Mouse (Mus musculus) urinary bladder, postnatal 36 days (tissue): ENCODE data around the gene Lrrtm4.

Experiments used
- DNase-seq, 2 experiments: peaks; one replicate each; pipeline ENCODE4 v3.0.0; 2022; ENCODE audit warnings: low spot score in 2 of 2, mixed read lengths in 1 of 2

Gene Lrrtm4

DNA sequence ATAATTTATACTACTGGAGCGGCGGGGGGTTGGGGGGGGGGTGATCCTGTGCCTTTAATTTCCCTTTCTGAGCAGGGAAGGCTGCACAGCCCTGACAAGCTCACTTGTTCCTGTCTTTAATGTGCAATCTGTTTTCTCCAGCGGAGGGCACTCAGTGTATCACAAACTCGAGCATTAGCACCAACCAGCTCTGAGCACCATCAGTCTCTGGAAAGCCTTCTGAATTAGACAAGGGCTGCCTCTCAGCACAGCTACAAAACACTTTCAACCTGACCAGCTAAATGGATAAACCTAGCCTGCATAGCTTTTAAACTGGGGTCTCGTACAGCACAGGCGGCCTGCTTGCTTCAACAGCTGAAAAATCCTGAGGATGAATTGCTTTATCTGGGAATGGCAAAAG, at the start of gene Lrrtm4:
TSS of gene Lrrtm4 (plus strand) at position 113 of the 400 bp plus-strand sequence.
- DNase-seq = no peak

- no peak for DNase-seq
These were observed 648 bp downstream of the Lrrtm4 start for GRCm38 (mm10) chr6:80019189-80019860.

GRCm38 (mm10) chr6:80019861-80020230, 1.2 kb downstream of the Lrrtm4 start:
- DNase-seq = no peak

- no peak for DNase-seq
These were observed 38.2 kb downstream of the Lrrtm4 start for GRCm38 (mm10) chr6:80056849-80057248.

DNA sequence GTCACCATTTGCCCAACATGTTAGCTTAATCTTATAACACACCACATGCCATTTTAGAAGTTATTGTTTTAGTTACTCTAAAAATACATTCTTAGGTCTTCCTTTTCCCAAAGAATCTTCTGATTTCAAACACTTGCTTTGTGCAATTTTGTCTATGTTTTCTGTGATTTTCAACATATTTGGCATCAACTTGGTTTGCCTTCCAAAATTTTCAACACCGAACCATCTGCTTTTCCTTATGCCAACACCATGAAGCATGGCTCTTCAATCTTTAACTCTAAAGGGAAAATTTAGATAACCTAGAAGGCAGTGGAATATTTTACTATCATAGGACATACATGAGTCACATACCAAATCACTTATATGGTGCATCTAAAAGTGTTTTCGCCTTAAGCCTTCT, 59.3 kb downstream of the Lrrtm4 start:
- DNase-seq = no peak

DNA sequence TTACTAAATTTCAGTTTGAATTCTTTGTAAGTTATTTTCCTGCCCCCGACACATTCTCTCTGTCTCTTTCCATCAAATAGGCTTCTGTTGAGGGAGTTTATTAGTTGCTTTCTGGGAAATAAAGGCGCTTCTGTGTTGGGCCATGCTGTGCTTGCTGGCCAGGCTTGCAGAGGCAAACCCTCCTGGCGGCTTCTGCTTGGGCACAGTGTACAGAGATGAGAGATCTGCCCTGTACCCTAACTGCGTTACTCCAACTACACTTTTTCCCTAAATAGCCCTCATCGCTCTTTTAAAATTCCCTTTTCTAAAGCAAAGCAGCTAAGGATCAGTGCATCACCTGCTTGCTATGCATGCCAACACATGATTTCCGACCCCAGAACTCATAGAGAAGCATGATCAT, 60.6 kb downstream of the Lrrtm4 start:
- no peak for DNase-seq

DNA sequence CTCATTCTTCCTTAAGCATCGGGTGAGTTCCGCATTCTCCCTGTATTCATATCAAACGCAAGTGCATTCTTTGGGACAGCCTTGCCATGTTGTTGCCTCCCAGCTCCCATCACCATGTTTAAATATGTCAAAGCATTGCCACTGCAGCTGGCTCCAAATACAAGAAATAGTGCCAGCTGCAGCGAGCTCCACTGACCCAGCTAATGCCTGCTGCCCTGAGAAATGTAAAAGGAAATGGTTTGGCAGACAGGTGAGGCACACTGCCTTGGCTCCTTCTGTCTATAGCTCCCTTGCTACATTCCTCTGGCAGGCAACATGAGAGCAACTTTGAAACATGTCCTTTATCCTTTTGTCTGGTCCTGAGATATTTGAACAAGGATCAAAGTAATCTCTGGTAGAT, 76.2 kb downstream of the Lrrtm4 start:
- no peak for DNase-seq

DNA sequence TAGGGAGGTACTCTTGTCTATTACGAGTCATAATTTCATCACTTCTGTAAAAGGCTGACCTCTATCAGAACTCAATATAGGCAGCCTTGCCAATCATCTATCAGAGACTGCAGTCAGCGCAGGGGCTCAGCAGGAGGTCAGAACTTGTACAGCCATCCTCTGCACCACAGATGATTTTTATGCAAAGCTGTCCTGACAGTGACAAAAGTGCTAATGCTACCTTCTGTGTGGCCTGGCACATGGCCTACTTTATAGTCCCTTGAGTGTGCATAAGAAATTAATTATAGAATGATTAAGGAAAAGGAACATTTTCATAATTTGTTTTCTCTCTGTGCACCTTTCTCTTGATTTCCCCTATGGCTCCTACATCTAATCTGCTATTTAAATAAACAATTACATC, 86.7 kb downstream of the Lrrtm4 start:
- no peak for DNase-seq

DNA sequence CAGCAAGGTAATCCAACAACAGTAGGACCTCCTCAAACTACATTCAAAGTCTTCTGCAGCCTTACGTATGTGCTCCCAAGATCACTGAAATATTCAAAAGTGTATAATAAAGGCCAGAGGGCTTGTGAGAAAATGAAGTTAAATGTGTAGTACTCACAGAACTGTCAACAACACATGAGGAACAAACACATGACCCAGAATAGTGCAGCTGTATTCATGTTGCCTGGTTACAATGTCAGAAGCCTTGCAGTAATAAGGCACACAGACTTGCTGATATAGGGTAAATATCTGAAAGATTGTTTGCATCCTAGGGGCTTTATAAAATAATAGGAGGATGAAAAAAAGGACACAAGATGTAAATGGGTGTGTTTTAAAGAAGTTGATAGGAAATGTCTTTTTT, 87.2 kb downstream of the Lrrtm4 start:
- no peak for DNase-seq

DNA sequence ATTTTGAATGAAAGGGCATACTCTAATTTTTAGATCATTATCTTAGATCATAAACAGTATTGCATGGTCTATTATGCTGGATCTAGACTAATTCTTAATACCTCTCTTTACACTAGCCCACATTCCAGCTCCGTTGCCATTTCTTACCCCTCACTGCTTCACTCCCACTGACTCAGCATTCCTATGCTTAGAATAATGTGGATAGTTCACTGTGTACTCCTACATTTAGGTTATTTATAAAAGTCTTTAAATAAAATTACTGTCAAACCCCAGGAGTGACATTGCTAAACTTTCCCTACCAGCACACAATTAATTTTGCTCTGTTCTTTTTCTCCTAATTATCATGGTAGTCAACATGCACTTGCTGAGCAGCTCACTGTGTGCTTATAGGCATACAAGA, 107.7 kb downstream of the Lrrtm4 start:
- DNase-seq = no peak

DNA sequence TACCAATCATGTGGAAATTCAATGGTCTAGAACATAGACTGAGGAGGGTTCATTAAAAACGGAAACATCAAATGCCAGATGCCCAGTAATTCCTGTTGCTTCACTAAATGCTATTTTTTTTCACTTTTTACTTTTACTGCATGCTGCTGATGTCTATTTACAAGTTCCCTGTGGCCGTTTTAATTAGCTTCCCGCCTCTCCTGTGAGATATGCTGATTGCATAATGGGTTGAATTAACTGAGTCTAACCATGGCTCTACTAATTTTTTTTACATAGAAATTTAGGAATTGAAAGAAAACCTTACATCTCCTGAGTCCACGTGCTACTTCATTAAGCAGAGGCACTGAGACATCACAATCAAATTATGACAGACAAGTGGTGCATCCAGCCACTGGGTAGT, 143.9 kb downstream of the Lrrtm4 start:
- no peak for DNase-seq

DNA sequence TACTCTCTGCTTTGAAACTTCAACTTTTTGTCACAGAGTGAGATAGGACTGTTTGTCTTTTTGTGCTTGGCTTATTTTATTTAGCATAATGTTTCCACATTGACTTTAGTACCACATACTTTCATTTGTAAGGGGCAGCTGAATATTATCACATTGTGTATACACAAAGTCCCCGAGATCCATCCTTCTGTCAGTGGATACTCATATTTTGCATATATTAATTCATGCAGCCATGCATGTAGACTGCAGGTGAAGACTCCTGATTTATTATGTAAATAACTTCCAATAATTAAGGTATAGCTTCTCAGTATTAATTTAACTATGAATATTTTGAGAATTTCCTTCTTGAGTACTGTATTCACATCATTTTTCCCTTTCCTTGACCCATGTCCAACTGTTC, 163.2 kb downstream of the Lrrtm4 start:
- DNase-seq = no peak

GRCm38 (mm10) chr6:80182353-80182752, 163.7 kb downstream of the Lrrtm4 start:
- no peak for DNase-seq

GRCm38 (mm10) chr6:80185489-80186113, 166.9 kb downstream of the Lrrtm4 start:
- no peak for DNase-seq

GRCm38 (mm10) chr6:80186791-80187190, 168.1 kb downstream of the Lrrtm4 start:
- DNase-seq = no peak

DNA sequence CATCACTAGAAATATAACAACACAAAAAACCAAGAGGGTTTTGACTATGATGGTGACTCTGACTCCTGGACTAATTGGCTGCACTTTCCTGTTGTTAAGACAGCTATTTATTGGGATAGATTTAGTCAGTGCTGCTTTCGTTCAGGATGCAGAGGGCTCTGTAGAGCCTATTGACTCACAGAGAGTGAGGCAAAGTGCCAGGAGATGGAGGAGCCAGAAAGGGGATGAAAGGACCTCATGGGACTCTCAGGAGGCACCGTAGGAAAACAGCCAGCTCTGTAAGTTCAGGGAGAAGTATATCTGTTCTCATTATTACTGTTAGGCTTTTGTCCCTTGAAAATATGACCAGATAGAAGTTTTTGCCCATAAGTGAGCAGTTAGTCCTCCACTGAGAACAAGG, 190.8 kb downstream of the Lrrtm4 start:
- no peak for DNase-seq

DNA sequence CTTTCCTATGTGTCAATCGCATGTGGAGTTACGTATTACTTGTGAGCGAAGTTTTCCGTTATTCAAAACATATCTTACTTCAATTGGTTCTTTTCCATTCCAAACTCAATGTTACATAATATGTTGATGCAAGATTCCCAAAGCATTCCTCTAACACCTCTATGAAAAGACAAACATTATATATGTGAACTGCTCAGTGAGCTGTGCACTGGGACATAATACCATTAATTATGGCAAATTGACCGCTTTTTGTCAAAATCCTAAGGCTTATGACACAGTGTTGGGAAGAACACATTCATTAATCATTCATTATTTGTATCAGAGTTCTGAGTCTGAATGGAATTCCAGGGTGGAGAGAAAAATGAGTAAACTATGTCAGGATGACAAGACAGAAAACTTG, 191.6 kb downstream of the Lrrtm4 start:
- DNase-seq = no peak

GRCm38 (mm10) chr6:80261595-80261994, 242.9 kb downstream of the Lrrtm4 start:
- DNase-seq = no peak

DNA sequence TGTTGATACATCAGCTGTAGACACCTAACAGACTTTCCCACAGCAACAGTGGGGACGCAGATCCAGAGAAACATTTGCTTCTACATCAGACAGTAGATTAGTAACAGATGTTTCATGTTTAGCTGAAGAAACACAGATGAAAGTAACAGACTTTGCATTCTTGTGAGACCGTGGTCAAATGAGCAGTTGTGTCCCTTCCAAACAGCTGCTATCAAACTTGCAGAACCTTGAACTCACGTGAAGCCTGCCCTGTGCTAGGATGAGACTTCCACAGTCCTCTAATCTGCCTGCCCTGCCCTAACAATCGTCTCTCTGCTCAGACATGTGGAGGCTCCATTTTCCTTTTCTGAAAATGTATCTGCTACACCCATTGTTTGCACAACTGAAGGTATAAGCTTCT, 245.3 kb downstream of the Lrrtm4 start:
- no peak for DNase-seq

DNA sequence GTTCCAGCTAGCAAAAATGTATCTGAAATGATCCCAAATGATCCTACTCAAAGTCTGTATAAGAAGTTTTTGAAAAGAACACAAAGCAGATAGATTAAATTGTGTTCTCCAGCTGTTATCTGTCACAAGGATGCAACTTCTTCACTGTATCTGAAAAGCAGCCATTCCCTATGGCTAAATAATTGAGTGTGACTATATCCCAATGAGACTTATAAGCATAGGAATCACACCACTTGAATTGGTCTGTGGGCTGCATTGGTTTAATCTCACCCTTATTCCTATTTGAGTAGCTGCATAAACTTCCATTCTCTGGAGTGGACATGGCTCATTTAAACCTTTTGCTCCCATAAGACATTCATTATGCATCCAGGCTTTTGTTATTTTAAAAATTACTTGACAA, 245.9 kb downstream of the Lrrtm4 start:
- no peak for DNase-seq

DNA sequence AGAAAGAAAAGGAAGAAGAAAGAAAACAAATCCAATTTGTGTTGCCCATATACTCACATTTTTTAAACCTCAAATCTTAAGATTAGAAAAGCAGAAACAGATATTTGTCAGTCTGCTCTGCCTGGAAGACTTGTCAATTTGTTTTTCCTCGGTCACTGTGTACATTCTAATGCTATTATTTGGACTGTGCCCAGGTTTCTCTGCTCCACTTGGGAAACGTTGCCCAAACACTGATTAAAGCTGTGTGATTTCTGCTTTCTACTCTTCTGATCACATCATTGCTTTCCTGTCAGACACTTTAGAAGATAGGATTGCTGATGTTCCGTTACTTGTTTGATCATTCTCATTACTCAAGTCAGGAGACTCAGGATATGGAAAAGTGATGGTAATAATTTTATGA, 247.1 kb downstream of the Lrrtm4 start:
- no peak for DNase-seq

DNA sequence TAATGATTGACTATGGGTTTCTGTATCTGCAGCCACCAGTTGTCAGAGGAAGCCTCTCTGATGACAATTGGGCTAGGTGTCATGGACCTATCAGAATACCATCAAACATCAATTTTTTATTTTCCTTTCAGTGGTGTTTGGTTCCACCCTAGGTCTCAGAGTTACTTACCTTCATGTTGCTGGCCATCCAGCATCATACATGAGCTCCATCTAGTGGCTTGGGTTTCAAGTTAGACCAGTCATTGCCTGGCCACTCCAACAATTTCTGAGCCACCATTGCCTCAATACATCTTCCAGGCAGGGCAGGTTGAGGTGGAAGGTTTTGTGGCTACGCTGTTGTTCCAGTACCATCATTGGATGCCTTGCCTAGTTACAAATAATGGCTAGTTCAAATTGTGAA, 268.3 kb downstream of the Lrrtm4 start:
- DNase-seq = no peak

GRCm38 (mm10) chr6:80301871-80302270, 283.2 kb downstream of the Lrrtm4 start:
- DNase-seq = no peak

DNA sequence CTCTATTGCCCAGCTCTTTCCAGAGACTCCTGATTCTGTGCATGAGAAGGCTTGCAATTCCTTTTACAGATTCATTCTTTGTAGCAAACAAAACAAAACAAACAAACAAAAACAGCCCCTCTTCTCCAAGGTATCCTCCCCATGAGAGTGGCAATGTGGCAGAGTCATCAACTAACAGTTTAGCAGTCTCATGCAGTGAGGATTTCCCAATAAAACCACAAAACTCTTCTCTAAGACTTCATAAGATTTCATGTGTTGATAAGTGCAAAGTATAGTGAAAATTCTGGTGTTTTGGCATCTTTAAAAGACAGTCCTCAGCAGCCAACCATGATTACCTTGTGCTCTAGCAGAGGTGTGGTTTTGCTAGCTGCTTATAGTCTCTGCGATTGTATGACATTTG, 284.9 kb downstream of the Lrrtm4 start:
- DNase-seq = no peak
